Mouse (Mus musculus): ENCODE data around the gene Rad50.

DNA sequence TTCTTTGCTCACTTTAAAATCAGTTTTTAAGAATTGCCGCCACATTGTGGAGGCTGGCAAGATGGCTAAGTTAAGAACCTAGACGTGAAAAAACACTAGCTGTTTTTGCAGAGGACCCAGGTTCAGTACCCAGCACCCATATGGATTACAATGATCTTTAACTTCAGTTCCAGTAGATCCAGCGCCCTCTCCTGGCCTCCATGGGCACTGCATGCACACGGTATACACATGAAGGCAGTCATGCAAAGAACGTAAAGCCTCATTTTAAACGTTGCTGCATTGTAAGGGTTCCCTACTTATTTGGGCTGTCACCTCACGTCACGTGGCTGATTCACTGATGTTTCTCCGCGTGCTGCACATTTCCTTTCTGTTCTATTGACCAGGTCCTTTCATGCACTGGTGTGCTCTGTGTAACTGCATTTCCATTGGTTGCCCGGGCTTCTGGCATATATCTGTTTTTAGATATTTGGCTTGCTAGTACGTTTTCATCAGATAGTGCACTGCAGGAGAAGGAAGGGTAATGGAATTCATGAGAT lies 64.3 kb downstream of the Rad50 start:
- no peak for TF ChIP-seq CEBPB (IDR thresholded peaks at IDR 0.05; ENCODE audit: insufficient read depth, poor library complexity, severe bottlenecking)
- no peak for TF ChIP-seq E2F4 (IDR thresholded peaks at IDR 0.05; ENCODE audit: insufficient read depth)
- no peak for TF ChIP-seq POLR2AphosphoS2 (IDR thresholded peaks at IDR 0.05; ENCODE audit: insufficient read length, low read depth)
- no peak for TF ChIP-seq POLR2A (IDR thresholded peaks at IDR 0.05; ENCODE audit: insufficient read length, low read depth)
- TF ChIP-seq USF1 (IDR thresholded peaks at IDR 0.05; ENCODE audit: low read depth): no peak
- TF ChIP-seq MAX (IDR thresholded peaks at IDR 0.05; ENCODE audit: low read depth): no peak
- no peak for TF ChIP-seq REST (IDR thresholded peaks at IDR 0.05; ENCODE audit: insufficient read depth, insufficient read length)
- TF ChIP-seq MYOD1 (IDR thresholded peaks at IDR 0.05; ENCODE audit: control insufficient read depth in 1 of 3, insufficient read length in 2 of 3, low read depth in 2 of 3): no peak
- TF ChIP-seq TCF12 (IDR thresholded peaks at IDR 0.05; ENCODE audit: insufficient read depth, poor library complexity, severe bottlenecking): no peak
- no peak for TF ChIP-seq TCF3 (IDR thresholded peaks at IDR 0.05; ENCODE audit: insufficient read length, low read depth)
- TF ChIP-seq MYOG (IDR thresholded peaks at IDR 0.05; ENCODE audit: control insufficient read depth in 1 of 3, insufficient read depth in 1 of 3, insufficient read length in 2 of 3, low read depth in 2 of 3): no peak
